Mouse (Mus musculus) lung, postnatal 0 days (tissue): Measurements from ENCODE around the gene Lmod3. TPM values are rescaled to one million over a fixed set of nuclear protein-coding genes. Genes with fewer than 3 reads are reported as not detected.

Experiments used
- ATAC-seq: fragments of 200-750 bp; cut with Nextera tagmentation; 2 replicates; pipeline ENCODE4 v1.8.0; 2017; ENCODE audit warnings: moderate library complexity
- DNase-seq: peaks from one replicate; pipeline ENCODE4 v3.0.0-alpha.2; 2016; ENCODE audit warnings: low spot score
- H3K27ac ChIP-seq: fragments of 300-500 bp; sonication (generic); 2 replicates; pipeline ENCODE4 v1.5.1; 2014; ENCODE audit warnings: antibody characterized with exemption, mild to moderate bottlenecking, low read length, mixed read lengths
- H3K27me3 ChIP-seq: fragments of 300-500 bp; sonication (generic); replicated peaks from 2 replicates; pipeline ENCODE4 v1.6.1; 2014; ENCODE audit warnings: low read length, mixed read lengths; ENCODE audit not compliant: insufficient read depth
- H3K36me3 ChIP-seq: fragments of 300-500 bp; sonication (generic); 2 replicates; pipeline ENCODE4 v1.6.1; 2014; ENCODE audit warnings: low read length, mixed read lengths; ENCODE audit not compliant: insufficient read depth
- H3K4me1 ChIP-seq: fragments of 300-500 bp; sonication (generic); 2 replicates; pipeline ENCODE4 v1.6.1; 2014; ENCODE audit warnings: antibody characterized with exemption, low read depth, low read length, mixed read lengths; ENCODE audit not compliant: insufficient read depth
- H3K4me2 ChIP-seq: fragments of 300-500 bp; sonication (generic); replicated peaks from 2 replicates; pipeline ENCODE4 v1.6.1; 2014; ENCODE audit warnings: low read depth, mild to moderate bottlenecking, low read length, moderate library complexity, mixed read lengths
- H3K4me3 ChIP-seq: fragments of 300-500 bp; sonication (generic); 2 replicates; pipeline ENCODE4 v1.5.1; 2014; ENCODE audit warnings: low read depth, low read length
- H3K9ac ChIP-seq: fragments of 300-500 bp; sonication (generic); replicated peaks from 2 replicates; pipeline ENCODE4 v1.6.1; 2014; ENCODE audit warnings: low read depth, mild to moderate bottlenecking
- H3K9me3 ChIP-seq: fragments of 300-500 bp; sonication (generic); 2 replicates; pipeline ENCODE4 v1.6.1; 2016; ENCODE audit warnings: low read length, mixed read lengths
- CTCF ChIP-seq: IDR thresholded peaks from 2 replicates; pipeline ENCODE4 v1.5.1; 2016; ENCODE audit warnings: antibody characterized with exemption, mild to moderate bottlenecking
- EP300 ChIP-seq: IDR thresholded peaks from 2 replicates; pipeline ENCODE4 v1.6.1; 2016; ENCODE audit warnings: antibody characterized with exemption, mild to moderate bottlenecking, control low read depth
- WGBS: fragments of 180-500 bp; shearing (Covaris S2); extraction: QIAGEN DNeasy Blood & Tissue Kit; methylation state at CpG from one replicate; pipeline ENCODE4 v1.1.7; 2014; 5-methylcytosine and 5-hydroxymethylcytosine counted together
- polyA plus RNA-seq: library from polyadenylated mRNA; unstranded; fragments of >200 nt; fragmentation: Nextera tagmentation; extraction: Ambion mirVana; gene quantifications from 2 replicates; pipeline ENCODE4 v1.2.1, GENCODE M21; 2015

The Lmod3 gene
- polyA plus RNA-seq, 1 experiment from 2014 or later, result 0.31 TPM

- Histone ChIP-seq H3K9me3 (no peaks in the 10 kb centered on the region), H3K4me3 (no peak overlapping the region), H3K36me3 (0 out of 2 replicates have a peak, but pooled peaks cover 2% of the 10 kb centered on the region), H3K4me1 (0 out of 2 replicates have a peak, but pooled peaks cover 3% of the 10 kb centered on the region), H3K27ac (no peak overlapping the region), H3K9ac (no peak overlapping the region), H3K4me2 (no peak overlapping the region), H3K27me3 (no peaks in the 10 kb centered on the region)
- no peak for DNase-seq
- 87% methylated on average over 4 of the region's 4 CpGs for WGBS
- no peak for ATAC-seq
- no peak for TF ChIP-seq EP300
- TF ChIP-seq CTCF, result no peak
Measured at GRCm38 (mm10) chr6:97289838-97290237, 37.3 kb upstream of the Lmod3 start.

GRCm38 (mm10) chr6:97289316-97289820 is 36.8 kb upstream of the Lmod3 start:
- ATAC-seq (no peak), DNase-seq (no peak)
- Histone ChIP-seq H3K4me2 (no peak overlapping the region), H3K9me3 (no peaks in the 10 kb centered on the region), H3K27me3 (no peaks in the 10 kb centered on the region), H3K36me3 (0 out of 2 replicates have a peak, but pooled peaks cover 2% of the 10 kb centered on the region), H3K9ac (no peak overlapping the region), H3K4me3 (no peak overlapping the region), H3K27ac (no peak overlapping the region), H3K4me1 (0 out of 2 replicates have a peak, but pooled peaks cover 3% of the 10 kb centered on the region)
- TF ChIP-seq CTCF (no peak), EP300 (no peak)
- 48% methylated on average over 10 of the region's 10 CpGs for WGBS

GRCm38 (mm10) chr6:97288047-97288855 is 35.7 kb upstream of the Lmod3 start:
- Histone ChIP-seq H3K4me2 (no peak overlapping the region), H3K27ac (no peak overlapping the region), H3K9ac (no peak overlapping the region), H3K9me3 (no peaks in the 10 kb centered on the region), H3K36me3 (0 out of 2 replicates have a peak, but pooled peaks cover 2% of the 10 kb centered on the region), H3K4me1 (0 out of 2 replicates have a peak, but pooled peaks cover 3% of the 10 kb centered on the region), H3K27me3 (no peaks in the 10 kb centered on the region), H3K4me3 (no peak overlapping the region)
- no peak for ATAC-seq
- DNase-seq, result no peak
- TF ChIP-seq CTCF (no peak), EP300 (no peak)
- WGBS, result 56% methylated on average over 19 of the region's 19 CpGs

- no peak for TF ChIP-seq EP300
- no peak for TF ChIP-seq CTCF
- WGBS, result 91% methylated on average over 5 of the region's 5 CpGs
- H3K36me3 ChIP-seq, result 0 out of 2 replicates have a peak, but pooled peaks cover 2% of the 10 kb centered on the region
- no peaks in the 10 kb centered on the region for H3K27me3 ChIP-seq
- H3K9me3 ChIP-seq, result no peaks in the 10 kb centered on the region
- ATAC-seq (no peak), DNase-seq (no peak)
- H3K4me3 ChIP-seq, result no peak overlapping the region
- 0 out of 2 replicates have a peak, but pooled peaks cover 3% of the 10 kb centered on the region for H3K4me1 ChIP-seq
- H3K27ac ChIP-seq, result no peak overlapping the region
- H3K4me2 ChIP-seq, result no peak overlapping the region
- H3K9ac ChIP-seq, result no peak overlapping the region
Measured at GRCm38 (mm10) chr6:97286332-97286731, 33.8 kb upstream of the Lmod3 start.

- H3K9me3 ChIP-seq, result no peaks in the 10 kb centered on the region
- H3K9ac ChIP-seq, result no peak overlapping the region
- H3K4me3 ChIP-seq, result no peak overlapping the region
- 98% methylated on average over 1 of the region's 1 CpGs for WGBS
- no peak for ATAC-seq
- TF ChIP-seq EP300, result no peak
- TF ChIP-seq CTCF, result no peak
- no peaks in the 10 kb centered on the region for H3K27me3 ChIP-seq
- no peak overlapping the region for H3K4me2 ChIP-seq
- no peaks in the 10 kb centered on the region for H3K4me1 ChIP-seq
- no peak for DNase-seq
- no peak overlapping the region for H3K27ac ChIP-seq
- H3K36me3 ChIP-seq, result 0 out of 2 replicates have a peak, but pooled peaks cover 2% of the 10 kb centered on the region
Measured at GRCm38 (mm10) chr6:97283676-97284075, 31.1 kb upstream of the Lmod3 start.

- Histone ChIP-seq H3K4me3 (no peak overlapping the region), H3K4me2 (peak overlapping the region; percentile 14; the same call in 1 of the 2 replicates), H3K4me1 (0 out of 2 replicates have a peak, but pooled peaks cover 3% of the 10 kb centered on the region), H3K9me3 (no peaks in the 10 kb centered on the region), H3K27ac (no peak overlapping the region), H3K27me3 (no peaks in the 10 kb centered on the region), H3K9ac (no peak overlapping the region), H3K36me3 (no peaks in the 10 kb centered on the region)
- 51% methylated on average over 6 of the region's 6 CpGs for WGBS
- ATAC-seq, result no peak
- TF ChIP-seq CTCF, result no peak
- DNase-seq, result peak; percentile 32
Measured at GRCm38 (mm10) chr6:97278878-97279277, 26.3 kb upstream of the Lmod3 start.
